Mouse (Mus musculus) cerebellum, adult 8-10 months (tissue): ENCODE measurements around the gene Dthd1.

ENCODE experiments used
- DNase-seq: peaks from one replicate; pipeline ENCODE4 v3.0.0; 2022

Dthd1 gene

GRCm38 (mm10) chr5:62867003-62867402 lies 53.4 kb downstream of the Dthd1 start:
- DNase-seq, result no peak

GRCm38 (mm10) chr5:62879530-62879929 lies 65.9 kb downstream of the Dthd1 start:
- DNase-seq, result no peak

GRCm38 (mm10) chr5:62895326-62895725 lies 81.7 kb downstream of the Dthd1 start:
- DNase-seq, result no peak

- DNase-seq, result no peak
These were observed 93.3 kb downstream of the Dthd1 start for GRCm38 (mm10) chr5:62906954-62907353.

GRCm38 (mm10) chr5:62909074-62909473 lies 95.5 kb downstream of the Dthd1 start:
- no peak for DNase-seq

GRCm38 (mm10) chr5:62924616-62925015 lies 111.0 kb downstream of the Dthd1 start:
- DNase-seq, result no peak
